Mouse (Mus musculus): ENCODE data around the gene Dnm2.

DNA sequence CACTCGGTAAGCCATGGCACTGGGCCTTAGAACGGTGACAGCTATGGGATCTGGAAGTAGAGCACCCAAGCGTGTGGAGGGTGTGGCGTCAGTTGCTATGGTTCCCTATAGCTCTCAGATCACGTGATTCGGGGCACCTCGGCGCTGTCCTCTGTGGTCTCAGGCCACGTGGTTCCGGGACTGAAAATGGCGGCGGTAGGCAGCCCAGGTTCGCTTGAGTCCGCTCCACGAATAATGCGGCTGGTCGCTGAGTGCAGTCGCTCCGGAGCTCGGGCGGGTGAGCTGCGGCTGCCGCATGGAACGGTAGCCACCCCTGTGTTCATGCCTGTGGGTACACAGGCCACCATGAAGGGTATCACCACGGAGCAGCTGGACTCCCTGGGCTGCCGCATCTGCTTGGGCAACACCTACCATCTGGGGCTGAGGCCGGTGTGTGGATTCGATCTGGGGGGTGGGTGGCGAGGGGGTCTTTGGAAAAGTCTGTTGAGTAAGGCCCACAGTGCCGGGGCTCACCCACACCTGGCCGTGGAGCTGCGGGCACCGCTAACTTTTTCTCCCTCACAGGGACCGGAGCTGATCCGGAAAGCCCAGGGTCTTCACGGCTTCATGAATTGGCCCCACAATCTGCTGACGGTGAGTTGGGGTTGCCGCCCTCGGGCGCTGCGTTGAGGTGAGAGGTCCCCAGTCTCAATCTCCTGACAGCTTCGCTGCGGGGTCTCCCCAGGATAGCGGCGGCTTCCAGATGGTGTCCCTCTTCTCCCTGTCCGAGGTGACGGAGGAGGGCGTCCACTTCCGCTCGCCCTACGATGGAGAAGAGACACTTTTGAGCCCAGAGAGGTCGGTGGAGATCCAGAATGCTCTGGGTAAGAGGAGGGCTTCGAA lies 12.8 kb upstream of the Dnm2 start, which contains the start of gene Qtrt1:
- no peak; the same call in 1 of the 2 replicates for TF ChIP-seq CTCF (IDR thresholded peaks at IDR 0.05; ENCODE audit: borderline replicate concordance, insufficient read depth, low read depth, low read length)
- TF ChIP-seq POLR2A (IDR thresholded peaks at IDR 0.05; ENCODE audit: borderline replicate concordance, insufficient read depth, low read length), result peak; percentile 47; the same call in 1 of the 2 replicates
